Mouse (Mus musculus) C2C12 (cell line): ENCODE measurements around the gene Crybg1. TPM values are rescaled to one million over a fixed set of nuclear protein-coding genes. Genes with fewer than 3 reads are reported as not detected.

Source experiments
- H3K27me3 ChIP-seq: one replicate; pipeline ENCODE4 v1.6.1; 2011; ENCODE audit not compliant: control insufficient read depth, insufficient read depth, insufficient read length
- H3K36me3 ChIP-seq: one replicate; pipeline ENCODE4 v1.6.1; 2011; ENCODE audit not compliant: control insufficient read depth, insufficient read depth
- H3K4me3 ChIP-seq: one replicate; pipeline ENCODE4 v1.5.1; 2011; ENCODE audit warnings: mild to moderate bottlenecking, control low read depth; ENCODE audit not compliant: poor library complexity, insufficient read depth, severe bottlenecking
- H3K79me2 ChIP-seq: one replicate; pipeline ENCODE4 v1.6.1; 2011; ENCODE audit not compliant: control insufficient read depth, insufficient read depth
- H3K79me3 ChIP-seq: one replicate; pipeline ENCODE4 v1.6.1; 2011; ENCODE audit warnings: low read depth, control low read depth
- H3ac ChIP-seq: one replicate; pipeline ENCODE3; 2011; ENCODE audit warnings: low read depth; ENCODE audit not compliant: control insufficient read depth, insufficient read length
- CEBPB ChIP-seq: IDR thresholded peaks from one replicate; pipeline ENCODE4 v1.6.1; 2011; ENCODE audit warnings: low read depth, mild to moderate bottlenecking, control low read depth, moderate library complexity
- CTCF ChIP-seq: IDR thresholded peaks from one replicate; pipeline ENCODE4 v1.5.1; 2011; ENCODE audit not compliant: control insufficient read depth, insufficient read depth, insufficient read length
- FOSL1 ChIP-seq: IDR thresholded peaks from one replicate; pipeline ENCODE4 v1.8.0; 2011; ENCODE audit warnings: mild to moderate bottlenecking, low read length; ENCODE audit not compliant: poor library complexity, insufficient read depth, severe bottlenecking
- MAX ChIP-seq: IDR thresholded peaks from one replicate; pipeline ENCODE4 v1.6.1; 2011; ENCODE audit warnings: mild to moderate bottlenecking, control low read depth
- MYOD1 ChIP-seq: IDR thresholded peaks from one replicate; pipeline ENCODE4 v1.6.1; 2011; ENCODE audit warnings: low read depth; ENCODE audit not compliant: control insufficient read depth, insufficient read length
- MYOG ChIP-seq: IDR thresholded peaks from one replicate; pipeline ENCODE4 v1.6.1; 2011; ENCODE audit not compliant: control insufficient read depth, insufficient read length; ENCODE audit errors: extremely low read depth
- USF1 ChIP-seq: IDR thresholded peaks from one replicate; pipeline ENCODE4 v1.6.1; 2011; ENCODE audit warnings: low read depth, mild to moderate bottlenecking, control low read depth, moderate library complexity
- polyA plus RNA-seq: library from polyadenylated mRNA; unstranded; fragments of >200 nt; fragmentation: generic; extraction: Trizol; gene quantifications from one replicate; pipeline ENCODE4 v1.2.1, GENCODE M21; 2012; ENCODE audit warnings: missing spikeins

The Crybg1 gene
- polyA plus RNA-seq, 1 experiment = 11.1 TPM

DNA sequence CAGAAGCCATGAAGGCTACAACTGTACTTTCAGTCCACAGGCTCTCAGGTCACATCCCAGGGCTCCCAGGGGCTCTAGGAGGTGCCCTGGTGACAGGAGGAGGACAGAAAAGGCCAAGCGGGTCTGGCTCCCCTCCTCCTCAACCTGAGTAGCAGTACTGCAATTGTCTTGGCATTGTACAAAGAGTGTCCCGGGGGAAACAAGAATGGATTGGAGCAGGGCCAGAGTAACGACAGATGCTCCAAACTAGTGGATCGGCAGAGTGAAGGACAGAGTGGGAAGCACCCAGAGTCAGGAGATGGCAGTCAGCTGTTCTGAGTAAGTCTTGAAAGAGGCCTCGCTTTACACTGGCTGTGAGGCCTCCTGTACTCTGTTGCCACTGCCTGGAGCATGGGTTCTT lies 18.4 kb upstream of the Crybg1 start:
- H3K4me3 ChIP-seq = no peak overlapping the region
- no peaks in the 10 kb centered on the region for H3K79me3 ChIP-seq
- no peak for TF ChIP-seq FOSL1
- no peak for TF ChIP-seq USF1
- no peak for TF ChIP-seq MYOG
- no peak for TF ChIP-seq MYOD1
- no peak for TF ChIP-seq CTCF
- no peak for TF ChIP-seq MAX
- TF ChIP-seq CEBPB = no peak
- H3K79me2 ChIP-seq = no peaks in the 10 kb centered on the region
- no peaks in the 10 kb centered on the region for H3K36me3 ChIP-seq
- no peaks in the 10 kb centered on the region for H3K27me3 ChIP-seq
- no peak overlapping the region for H3ac ChIP-seq

GRCm38 (mm10) chr10:44164258-44164975 lies 15.8 kb upstream of the Crybg1 start:
- H3K79me3 ChIP-seq = no peaks in the 10 kb centered on the region
- no peak overlapping the region for H3ac ChIP-seq
- no peaks in the 10 kb centered on the region for H3K79me2 ChIP-seq
- H3K4me3 ChIP-seq = no peak overlapping the region
- H3K36me3 ChIP-seq = no peaks in the 10 kb centered on the region
- no peaks in the 10 kb centered on the region for H3K27me3 ChIP-seq
- TF ChIP-seq MAX = no peak
- TF ChIP-seq USF1 = no peak
- TF ChIP-seq MYOG = no peak
- no peak for TF ChIP-seq CEBPB
- no peak for TF ChIP-seq CTCF
- TF ChIP-seq MYOD1 = no peak
- TF ChIP-seq FOSL1 = no peak

DNA sequence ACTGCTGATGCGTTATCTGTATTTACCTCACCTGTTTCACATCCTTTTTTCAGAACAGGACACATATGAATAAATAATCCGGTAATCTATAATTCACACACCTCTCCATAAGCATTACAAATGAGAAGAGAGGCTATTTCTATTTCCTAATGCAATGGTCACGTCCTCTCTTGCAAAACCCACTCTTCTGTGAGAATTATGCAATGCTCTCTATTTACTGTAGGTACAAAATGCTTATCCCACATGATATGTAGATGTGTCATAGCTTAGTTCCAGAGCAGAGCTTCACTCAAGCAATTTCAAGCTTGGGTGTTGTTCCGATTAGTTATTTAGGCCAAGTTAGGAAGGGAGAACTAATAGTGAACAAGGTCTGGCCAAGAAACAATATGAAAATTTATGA lies 14.4 kb upstream of the Crybg1 start:
- no peaks in the 10 kb centered on the region for H3K79me3 ChIP-seq
- no peaks in the 10 kb centered on the region for H3K79me2 ChIP-seq
- H3K4me3 ChIP-seq = no peak overlapping the region
- no peaks in the 10 kb centered on the region for H3K36me3 ChIP-seq
- no peak overlapping the region for H3ac ChIP-seq
- no peaks in the 10 kb centered on the region for H3K27me3 ChIP-seq
- no peak for TF ChIP-seq FOSL1
- TF ChIP-seq CTCF = no peak
- no peak for TF ChIP-seq CEBPB
- no peak for TF ChIP-seq MYOG
- TF ChIP-seq MAX = no peak
- TF ChIP-seq USF1 = no peak
- no peak for TF ChIP-seq MYOD1

DNA sequence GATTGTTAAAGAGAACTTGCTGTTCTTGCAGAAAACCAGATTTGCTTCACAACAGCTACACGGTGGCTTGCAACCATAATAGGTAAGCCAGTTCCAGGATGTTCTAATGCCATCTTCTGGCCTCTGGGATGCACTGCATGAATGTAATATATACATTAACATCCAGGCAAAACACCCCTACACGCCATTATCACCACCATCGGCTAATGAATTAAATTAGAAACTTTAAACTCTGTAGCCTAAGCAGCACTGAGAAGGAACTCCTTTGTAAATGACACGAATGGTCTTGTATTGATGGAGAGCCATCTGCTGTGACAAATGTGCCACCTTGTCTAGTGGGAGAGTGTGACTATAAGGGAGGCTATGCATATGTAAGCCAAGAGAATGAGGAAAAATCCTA lies 11.5 kb upstream of the Crybg1 start:
- Histone ChIP-seq H3K36me3 (no peaks in the 10 kb centered on the region), H3K27me3 (no peaks in the 10 kb centered on the region), H3K4me3 (no peak overlapping the region), H3K79me2 (no peaks in the 10 kb centered on the region), H3ac (no peak overlapping the region), H3K79me3 (no peaks in the 10 kb centered on the region)
- no peak for TF ChIP-seq FOSL1
- peak; percentile 8 for TF ChIP-seq CTCF

DNA sequence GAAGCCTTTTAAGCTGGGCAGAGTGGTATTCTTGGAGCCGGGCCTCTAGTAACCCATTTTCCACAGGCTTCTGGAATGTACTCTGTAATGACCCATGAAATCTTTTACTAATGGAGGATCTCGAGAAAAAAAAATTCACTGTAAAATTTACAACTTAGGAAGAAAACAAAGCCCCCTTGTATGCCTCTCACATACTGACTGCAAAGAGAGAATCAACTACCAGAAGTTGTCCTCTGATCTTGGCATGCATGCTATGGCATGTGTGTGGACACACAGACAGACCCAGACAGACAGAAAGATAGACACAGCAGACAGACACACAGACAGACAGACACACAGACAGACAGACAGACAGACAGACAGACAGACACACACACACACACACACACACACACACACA lies 8.8 kb upstream of the Crybg1 start:
- Histone ChIP-seq H3ac (no peak overlapping the region), H3K27me3 (no peaks in the 10 kb centered on the region), H3K79me2 (no peaks in the 10 kb centered on the region), H3K36me3 (no peaks in the 10 kb centered on the region), H3K4me3 (no peak overlapping the region), H3K79me3 (no peaks in the 10 kb centered on the region)
- TF ChIP-seq MAX (no peak), CTCF (no peak), FOSL1 (no peak), CEBPB (no peak)

DNA sequence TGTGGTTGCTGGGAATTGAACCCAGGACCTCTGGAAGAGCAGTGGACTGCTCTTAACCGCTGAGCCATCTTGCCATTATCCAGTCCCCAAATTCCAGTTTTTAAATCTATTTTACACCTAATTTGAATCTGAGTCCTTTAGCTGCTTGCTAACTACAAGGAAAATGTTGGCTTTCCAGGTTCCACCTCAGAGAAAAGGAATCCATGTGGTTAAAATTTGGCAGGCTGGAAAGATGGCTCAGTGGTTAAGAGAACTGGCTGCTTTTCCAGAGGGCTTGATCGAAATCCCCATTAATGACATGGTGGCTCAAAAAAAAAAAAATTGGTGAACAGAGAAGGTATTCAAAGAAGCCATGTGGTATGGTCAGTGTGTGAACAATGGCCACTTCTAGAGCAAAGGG lies 1.8 kb upstream of the Crybg1 start:
- Histone ChIP-seq H3K36me3 (no peaks in the 10 kb centered on the region), H3K4me3 (no peak overlapping the region), H3K79me2 (no peaks in the 10 kb centered on the region), H3ac (no peak overlapping the region), H3K79me3 (no peaks in the 10 kb centered on the region), H3K27me3 (no peaks in the 10 kb centered on the region)
- no peak for TF ChIP-seq MYOD1
- TF ChIP-seq MAX = peak; percentile 82
